9 mouse cellular contexts compared by ENCODE assay signal in genomic region chr19:46482896-46483516, GRCm38 (mm10). TPM values are rescaled to one million over a fixed set of nuclear protein-coding genes. Genes with fewer than 3 reads are reported as not detected.
A peak's percentile ranks its signal among the peaks of the same experiment; 100 is the strongest.
DNase-seq lines count a peak whose midpoint lies in the region; ATAC-seq and TF ChIP-seq lines count a peak whose summit lies in the region.
"Had no signal": no experiment of that assay in that cellular context is flagged by ENCODE, and none has a peak within 500 bp of the region (broad histone marks: within the 10 kb centered on the region; RNA-seq: fewer than 3 reads in every experiment).

No protein-coding gene starts in this region.

- no peaks in the 10 kb centered on the region for H3K9me3 ChIP-seq in heart, embryonic 16.5 days (replicated peaks; ENCODE audit: control insufficient read depth, low read length)
- H3K9me3 ChIP-seq: limb, embryonic 12.5 days had no signal

- no peaks in the 10 kb centered on the region for H3K27me3 ChIP-seq in heart, embryonic 16.5 days (ENCODE audit: control insufficient read depth, insufficient read depth, low read length)
- H3K27me3 ChIP-seq: limb, embryonic 12.5 days had no signal

- H3K4me3 ChIP-seq in layer of hippocampus, adult 2 months = no peak overlapping the region
- no peak overlapping the region for H3K4me3 ChIP-seq in heart, embryonic 16.5 days (ENCODE audit: low read length)
- H3K4me3 ChIP-seq: limb, embryonic 12.5 days had no signal

- no peak overlapping the region for H3K4me2 ChIP-seq in heart, embryonic 16.5 days (ENCODE audit: low read depth, low read length)
- H3K4me2 ChIP-seq: limb, embryonic 12.5 days had no signal

- no peaks in the 10 kb centered on the region for H3K36me3 ChIP-seq in heart, embryonic 16.5 days (ENCODE audit: control insufficient read depth, insufficient read depth)

- peak overlapping the region; percentile 82 for H3K27ac ChIP-seq in layer of hippocampus, adult 2 months
- peak overlapping the region; percentile 19 for H3K27ac ChIP-seq in heart, embryonic 16.5 days (ENCODE audit: low read length)
- H3K27ac ChIP-seq: limb, embryonic 12.5 days had no signal

- peak; percentile 31 for DNase-seq in CD4-positive, CD25-positive, alpha-beta regulatory T cell, adult 2 months (ENCODE audit: low read depth, low spot score)
- no peak for DNase-seq in layer of hippocampus, adult 2 months (ENCODE audit: low spot score in 2 of 2)
- no peak for DNase-seq in layer of hippocampus, postnatal 14 days (ENCODE audit: low spot score in 2 of 2)
- no peak for DNase-seq in frontal cortex, adult 2 months (ENCODE audit: extremely low spot score in 1 of 2, low spot score in 1 of 2)
- no peak for DNase-seq in right cerebral cortex, postnatal 10 days (ENCODE audit: low spot score in 2 of 2)

- H3K9ac ChIP-seq in heart, embryonic 16.5 days (ENCODE audit: low read length) = peak overlapping the region; percentile 25; the same call in 1 of the 2 replicates
- H3K9ac ChIP-seq: limb, embryonic 12.5 days had no signal

- no peak for ATAC-seq in CD4-positive, CD25-positive, alpha-beta regulatory T cell, adult 4 months
- no peak for ATAC-seq in heart, embryonic 16.5 days (replicated peaks; ENCODE audit: extremely low read depth, insufficient read depth, low FRiP score)
- peak; percentile 46; the same call in 1 of the 2 replicates for ATAC-seq in megakaryocyte-erythroid progenitor cell, adult 5-6 weeks (replicated peaks; ENCODE audit: low FRiP score, low TSS enrichment, poor library complexity, severe bottlenecking)

- H3K4me1 ChIP-seq in heart, embryonic 16.5 days (ENCODE audit: control insufficient read depth, insufficient read depth, low read length) = peaks cover 89% of the 10 kb centered on the region

- WGBS in heart, embryonic 16.5 days = 42% methylated on average over 17 of the region's 17 CpGs

- TF ChIP-seq CTCF in layer of hippocampus, adult 2 months (conservative IDR thresholded peaks at IDR 0.05) = peak; percentile 70

RNA-seq across cellular contexts. Expression of gene Trim8, which starts 18.5 kb away (rescaled TPM):
- polyA plus RNA-seq in CD4-positive, CD25-positive, alpha-beta regulatory T cell, adult 4 months (2017; shearing (Covaris generic)) = 10 to 100 TPM; 16.3 to 21.5 TPM
- total RNA-seq in layer of hippocampus, adult 2 months (2021) = 100 to 1,000 TPM in 1 of 2 experiments, 10 to 100 TPM in 1; 99.9 to 108 TPM
- total RNA-seq in layer of hippocampus, postnatal 14 days (2021) = 100 to 1,000 TPM in 1 of 2 experiments, 10 to 100 TPM in 1; 98.9 to 110 TPM
- polyA plus RNA-seq in heart, embryonic 16.5 days (2015; fragmentation: Nextera tagmentation; extraction: Ambion mirVana) = 17.0 and 19.4 TPM in 2 replicates
- total RNA-seq in megakaryocyte-erythroid progenitor cell, adult 5-6 weeks (2014; fragmentation: Nextera tagmentation) = 20.8 and 22.3 TPM in 2 replicates
- 9.9 and 18.2 TPM in 2 replicates for total RNA-seq in megakaryocyte-erythroid progenitor cell, adult 5-6 weeks (2017)
- polyA plus RNA-seq in frontal cortex, adult 2 months (2012; rRNA removed) = 58.6 and 60.6 TPM in 2 replicates

Comparison
In these comparisons a context has a peak if more than half of its experiments do, and no peak if none do; other contexts are left out.
1. RNA of gene Trim8, which starts 18.5 kb away (total RNA-seq): 98.9 to 110 TPM in layer of hippocampus, postnatal 14 days and 99.9 to 108 TPM in layer of hippocampus, adult 2 months; 9.9 to 22.3 TPM in megakaryocyte-erythroid progenitor cell, adult 5-6 weeks; every median in the first group is over 4 times any median in the second.